Mouse (Mus musculus): Measurements from ENCODE around the gene Slc41a2.
"Not testable (repeated sequence)": the region's sequence is repeated elsewhere in the genome, so short reads cannot be mapped to it uniquely, and the experiment has no call there.

DNA sequence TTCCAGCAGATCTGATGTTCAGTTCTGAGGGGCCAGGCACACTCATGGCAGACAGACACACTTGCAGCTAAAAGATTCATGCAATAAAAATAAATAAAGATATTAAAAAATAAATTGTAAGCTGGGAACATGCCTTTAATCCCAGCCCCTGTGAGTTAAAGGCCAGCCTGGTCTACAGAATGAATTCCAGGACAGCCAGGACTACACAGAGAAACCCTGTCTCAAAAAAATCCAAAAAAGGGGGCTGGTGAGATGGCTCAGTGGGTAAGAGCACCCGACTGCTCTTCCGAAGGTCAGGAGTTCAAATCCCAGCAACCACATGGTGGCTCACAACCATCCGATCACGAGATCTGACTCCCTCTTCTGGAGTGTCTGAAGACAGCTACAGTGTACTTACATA is 14.1 kb upstream of the Slc41a2 start:
- TF ChIP-seq CTCF (IDR thresholded peaks at IDR 0.05; ENCODE audit: extremely low read depth, insufficient read length, insufficient replicate concordance, low read depth, low read length); POLR2A (IDR thresholded peaks at IDR 0.05; ENCODE audit: low read depth, low read length): not testable (repeated sequence)

Measured in small intestine, adult 2 months (tissue).